Mouse (Mus musculus) adrenal gland, adult (tissue): Measurements from ENCODE around the gene Prkar2a.

Experiments used
- DNase-seq, 2 experiments: peaks; one replicate each; pipeline ENCODE4 v3.0.0; 2022 to 2023; ENCODE audit warnings: low spot score in 1 of 2; ENCODE audit not compliant: inconsistent age in 2 of 2

The Prkar2a gene

DNA sequence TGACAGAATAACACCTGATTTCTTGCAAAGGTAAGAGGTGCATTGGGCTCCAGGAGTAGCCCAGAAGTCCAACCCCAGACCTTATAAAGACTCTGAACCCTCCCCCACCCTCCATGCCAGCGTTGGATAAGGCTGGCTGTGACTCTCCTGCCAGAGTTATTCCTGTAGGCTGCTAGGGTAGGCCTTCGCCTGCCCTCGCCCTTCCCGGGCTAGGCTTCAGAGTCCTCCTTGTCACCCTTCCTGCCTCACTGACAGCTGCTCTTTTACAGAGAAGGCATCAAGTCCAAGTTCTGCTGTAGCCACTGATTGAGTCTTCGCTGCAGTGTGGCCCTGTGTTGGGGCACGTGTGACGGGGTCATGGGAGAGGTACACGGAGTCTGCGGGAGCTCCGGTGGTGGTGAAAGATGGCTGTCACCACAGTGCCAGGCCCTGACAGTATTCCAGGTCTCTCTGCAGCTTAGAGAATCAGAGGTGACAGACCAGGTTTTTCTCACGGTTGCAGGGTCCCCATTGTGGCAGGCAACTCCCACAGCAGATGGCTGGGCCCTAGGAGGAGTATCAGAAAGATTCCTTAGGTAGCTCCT lies 59.6 kb downstream of the Prkar2a start:
- DNase-seq, result no peak

GRCm38 (mm10) chr9:108750616-108751015 lies 61.5 kb downstream of the Prkar2a start:
- no peak for DNase-seq

- no peak for DNase-seq
Observed at GRCm38 (mm10) chr9:108752142-108752920, 63.2 kb downstream of the Prkar2a start.

- DNase-seq, result peak; percentile 67 to 87
Observed at GRCm38 (mm10) chr9:108753326-108753725, 64.2 kb downstream of the Prkar2a start.

GRCm38 (mm10) chr9:108753976-108754375 lies 64.9 kb downstream of the Prkar2a start:
- no peak for DNase-seq

GRCm38 (mm10) chr9:108754423-108754822 lies 65.3 kb downstream of the Prkar2a start:
- peak; percentile 30 to 43 for DNase-seq

- no peak for DNase-seq
Observed at GRCm38 (mm10) chr9:108757406-108757805, 68.3 kb downstream of the Prkar2a start.

DNA sequence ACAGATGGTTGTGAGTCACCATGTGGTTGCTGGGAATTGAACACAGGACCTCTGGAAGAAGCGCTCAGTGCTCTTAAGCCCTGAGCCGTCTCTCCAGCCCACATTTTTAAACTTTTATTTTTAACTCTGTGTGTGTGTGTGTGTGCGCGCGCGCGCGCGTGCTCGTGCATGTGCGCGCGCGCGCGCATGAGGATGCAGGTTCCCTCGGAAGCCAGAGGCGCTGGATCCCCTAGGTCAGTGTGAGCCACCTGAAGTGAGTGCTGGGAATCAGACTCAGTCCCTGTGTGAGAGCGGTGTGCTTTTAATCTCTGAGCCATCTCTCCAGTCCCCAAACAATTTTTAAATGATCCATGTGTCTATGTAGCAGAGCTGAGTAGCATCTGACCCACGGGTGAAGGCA lies 70.0 kb downstream of the Prkar2a start:
- no peak for DNase-seq

DNA sequence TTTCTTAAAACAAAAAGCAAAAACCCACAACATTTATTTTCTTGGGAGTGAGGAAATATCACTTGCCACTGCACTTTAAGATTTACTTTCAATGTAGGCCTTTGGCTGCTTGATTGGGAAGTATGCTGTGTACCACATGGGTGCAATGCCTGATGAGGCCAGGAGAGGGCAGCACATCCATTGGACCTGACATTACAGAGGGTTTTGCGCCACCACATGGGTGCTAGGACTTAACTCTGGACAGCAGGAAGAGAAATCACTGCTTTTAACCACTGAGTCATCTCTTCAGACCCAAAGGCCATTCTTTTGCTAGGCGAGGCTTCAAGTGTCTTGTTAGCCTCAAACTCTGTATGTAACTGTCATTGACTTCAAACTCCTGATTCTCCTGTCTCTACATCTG lies 70.7 kb downstream of the Prkar2a start:
- DNase-seq, result peak; percentile 52 to 73

DNA sequence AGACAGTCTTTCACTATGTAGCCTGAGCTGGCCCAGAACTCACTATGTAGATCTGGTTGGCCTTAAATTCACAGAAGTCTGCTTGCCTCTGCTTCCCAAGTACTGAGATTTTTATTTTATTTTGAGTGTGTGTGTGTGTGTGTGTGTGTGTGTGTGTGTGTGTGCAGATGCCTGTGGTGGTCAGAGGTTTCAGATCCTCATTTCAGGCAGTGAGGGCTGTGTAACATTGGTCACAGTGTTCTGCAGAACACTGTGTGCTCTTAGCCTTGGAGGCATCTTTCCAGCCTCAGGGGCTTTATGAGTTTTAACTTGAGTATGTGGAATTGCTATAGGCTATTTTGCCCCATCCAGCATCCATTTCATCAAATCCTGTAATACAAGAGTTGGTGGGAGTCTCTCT lies 72.4 kb downstream of the Prkar2a start:
- DNase-seq, result no peak

DNA sequence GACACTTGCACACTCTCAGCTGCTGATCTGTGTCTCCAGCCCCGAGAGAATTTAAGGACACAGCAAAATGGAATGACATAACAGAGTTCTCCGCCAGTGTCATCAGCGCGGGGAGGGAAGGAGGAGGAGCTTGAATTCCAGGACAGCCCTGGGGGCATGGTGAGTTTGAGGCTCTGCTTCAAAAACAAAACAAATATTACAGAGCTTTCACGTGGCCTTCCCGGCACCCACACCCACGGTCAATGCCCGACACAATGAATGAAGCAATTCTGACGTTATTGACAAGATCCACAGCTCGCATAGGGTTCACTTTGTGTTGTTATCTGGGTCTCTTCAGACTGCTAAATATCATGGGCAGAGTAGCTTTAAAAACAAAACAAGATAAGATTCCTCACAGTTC lies 75.9 kb downstream of the Prkar2a start:
- no peak for DNase-seq

DNA sequence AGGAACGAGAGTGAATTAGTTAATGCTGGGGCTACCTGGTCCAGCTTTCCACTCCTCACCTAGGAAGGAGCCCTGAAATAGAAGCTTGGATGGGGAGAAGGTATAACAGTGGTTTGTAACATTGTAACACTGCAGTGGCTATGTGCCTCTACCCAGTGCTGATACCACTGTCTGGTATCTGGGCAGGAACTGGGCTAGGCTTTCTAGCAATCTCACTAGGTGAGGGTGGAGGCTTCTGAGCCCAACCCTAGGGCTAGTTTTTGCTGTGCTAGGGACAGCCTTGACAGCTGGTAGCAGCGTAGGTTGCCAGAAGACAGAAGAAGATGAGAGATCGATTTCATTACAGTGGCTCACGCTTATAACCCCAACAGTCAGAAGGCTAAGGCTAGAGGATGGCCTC lies 87.5 kb downstream of the Prkar2a start:
- DNase-seq, result no peak

DNA sequence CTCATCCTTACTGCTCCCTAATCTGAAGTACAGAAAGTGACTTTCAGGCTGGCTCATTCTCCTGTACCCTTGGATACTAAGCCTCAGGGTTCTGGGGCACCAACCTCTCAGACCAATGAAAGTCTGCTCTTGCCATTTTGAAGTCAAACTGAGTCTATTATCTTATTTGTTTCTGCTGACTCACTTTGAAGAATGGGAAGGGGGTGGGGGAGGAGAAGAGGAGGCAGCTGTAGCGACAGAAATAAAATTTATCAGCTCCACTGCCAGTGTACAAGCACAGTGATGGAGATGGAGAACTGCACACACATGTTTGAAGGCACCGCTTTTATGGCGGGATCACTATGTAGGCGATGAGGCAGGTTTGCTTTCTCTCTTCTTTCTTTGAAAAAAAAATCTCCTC lies 88.2 kb downstream of the Prkar2a start:
- DNase-seq, result no peak

DNA sequence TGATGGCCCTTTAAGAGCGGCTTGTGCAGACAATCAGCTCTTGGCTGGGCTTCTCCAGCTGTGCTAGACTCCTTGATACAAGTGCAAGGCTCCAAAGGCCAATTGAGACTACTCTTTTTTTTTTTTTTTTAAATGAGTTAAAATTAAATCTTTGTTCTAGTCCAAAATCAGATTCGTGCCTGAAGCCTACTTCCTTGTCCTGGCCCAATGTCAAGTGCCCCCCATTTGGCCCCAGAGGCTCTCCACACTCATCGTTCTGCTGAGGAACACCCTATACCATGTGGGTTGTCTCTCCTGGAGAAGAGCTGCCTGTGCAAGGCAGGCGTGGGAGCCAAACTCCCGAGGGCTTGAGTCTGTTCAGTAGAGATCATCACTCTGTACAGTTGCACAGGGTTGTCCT lies 91.8 kb downstream of the Prkar2a start:
- DNase-seq, result no peak

- peak in 1 of 2 experiments; percentile 23 for DNase-seq
Observed at GRCm38 (mm10) chr9:108781891-108782290, 92.8 kb downstream of the Prkar2a start.

- DNase-seq, result no peak
Observed at GRCm38 (mm10) chr9:108782836-108783547, 93.9 kb downstream of the Prkar2a start.

DNA sequence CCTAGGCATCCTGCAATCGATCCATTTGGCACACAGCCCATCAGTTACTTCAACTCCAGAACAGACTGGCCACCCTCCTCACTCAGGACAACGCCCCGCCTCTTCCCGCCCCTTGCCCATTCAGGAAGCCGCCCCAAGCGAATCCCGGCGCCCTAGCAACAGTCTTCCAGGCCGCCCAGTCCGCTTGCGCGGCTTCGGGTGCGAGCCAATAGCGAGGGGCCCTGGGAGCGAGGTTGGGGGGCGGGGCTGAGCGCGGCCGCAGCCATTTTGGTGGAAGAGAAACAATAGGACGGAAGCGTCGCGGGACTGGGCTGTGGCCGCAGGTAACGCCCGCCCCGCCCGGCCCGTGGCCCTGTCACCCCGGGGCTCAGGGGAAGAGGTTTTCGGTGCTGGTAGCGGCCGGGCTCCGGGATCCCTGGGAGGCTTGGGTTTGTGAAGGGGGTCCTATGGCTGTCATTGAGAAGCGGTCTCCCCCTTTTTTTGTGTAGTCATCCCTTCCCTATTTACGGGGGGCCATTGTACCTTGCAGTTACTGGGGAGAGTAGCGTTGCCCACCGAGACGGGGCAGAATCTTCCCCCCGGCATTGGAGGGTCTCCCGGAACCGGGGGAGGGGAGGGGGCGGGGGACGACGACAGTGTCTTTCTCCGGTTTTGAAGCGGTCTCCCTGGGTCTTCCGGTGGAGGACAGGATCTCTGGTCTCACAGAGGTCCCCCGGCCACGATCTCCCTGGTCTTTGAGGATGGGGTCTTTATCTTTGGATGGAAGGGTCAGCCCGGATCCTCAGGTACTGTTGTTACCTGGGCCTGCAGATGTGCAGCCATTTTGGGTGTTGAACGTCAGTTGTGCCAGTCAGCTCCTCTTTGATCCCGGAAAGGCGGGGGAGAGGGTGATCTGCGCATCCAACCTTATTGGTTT lies 94.7 kb downstream of the Prkar2a start, which contains the start of gene Ip6k2:
Gene Ip6k2 (plus strand): TSS at position 249 of the 916 bp plus-strand sequence.
- peak; percentile 99 for DNase-seq

DNA sequence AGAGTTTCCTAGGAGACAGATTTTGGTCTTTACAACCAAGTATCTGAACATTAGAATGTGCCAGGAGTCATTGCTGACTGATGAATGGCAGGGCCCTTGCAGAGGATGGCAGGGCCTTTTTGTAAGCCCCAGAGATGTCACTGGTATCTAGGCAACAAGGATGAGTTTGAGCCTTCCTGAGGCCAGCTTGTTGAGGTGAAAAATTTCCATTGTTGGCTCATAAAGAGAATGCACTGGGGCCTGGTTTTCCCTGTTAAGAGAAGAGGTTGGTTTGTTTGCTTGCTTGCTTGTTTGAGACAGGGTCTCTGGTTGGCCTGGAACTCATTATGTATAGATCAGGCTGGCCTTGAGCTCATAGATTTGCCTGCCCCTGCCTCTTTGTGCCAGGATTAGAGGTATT lies 96.3 kb downstream of the Prkar2a start:
- DNase-seq, result peak in 1 of 2 experiments; percentile 71

DNA sequence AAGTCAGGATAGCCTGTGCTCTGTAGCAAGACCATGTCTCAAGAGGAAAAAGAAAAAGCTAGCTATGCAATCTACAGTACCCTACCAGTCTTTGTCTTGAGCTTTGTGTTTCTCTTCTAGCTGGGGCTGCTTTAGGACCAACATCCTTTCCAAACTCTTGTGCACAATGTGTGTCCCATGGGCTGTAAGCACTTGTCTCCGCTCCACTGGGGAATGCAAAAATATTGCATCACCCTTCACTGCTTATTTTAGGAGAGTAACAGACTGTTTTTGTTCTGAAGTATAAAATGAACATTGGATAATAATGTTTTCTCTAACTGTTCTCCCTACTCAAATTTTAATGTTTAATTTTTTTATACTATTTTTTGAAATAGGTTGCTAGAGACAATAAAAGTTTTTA lies 97.4 kb downstream of the Prkar2a start:
- DNase-seq, result peak in 1 of 2 experiments; percentile 31

- peak in 1 of 2 experiments; percentile 24 for DNase-seq
Observed at GRCm38 (mm10) chr9:108787080-108787479, 98.0 kb downstream of the Prkar2a start.

DNA sequence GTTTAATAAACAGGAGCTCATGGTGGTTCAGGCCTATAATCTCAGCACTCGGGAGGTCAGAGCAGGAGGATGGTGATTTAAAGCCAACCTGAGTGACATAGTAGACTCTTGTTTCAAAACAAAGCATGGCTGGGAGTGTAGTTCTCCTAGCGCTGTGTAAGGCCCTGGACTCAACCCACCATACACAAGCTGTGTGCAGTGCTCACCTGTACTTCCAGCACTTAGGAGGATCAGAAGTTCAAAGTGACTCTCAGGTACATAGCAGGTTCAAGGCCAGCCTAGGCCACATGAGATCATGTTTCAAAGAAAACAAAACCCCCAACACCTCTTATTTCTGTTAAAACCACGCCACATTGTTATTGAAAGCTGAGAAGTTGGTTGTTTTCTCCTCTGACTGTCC lies 99.6 kb downstream of the Prkar2a start:
- peak in 1 of 2 experiments; percentile 25 for DNase-seq
